Mouse (Mus musculus) stomach, postnatal 0 days (tissue): ENCODE measurements around the gene Gm20458.

Experiments
- CTCF ChIP-seq: IDR thresholded peaks from 2 replicates; pipeline ENCODE4 v1.5.1; 2016; ENCODE audit warnings: antibody characterized with exemption, low read depth, mild to moderate bottlenecking, moderate library complexity
- EP300 ChIP-seq: optimal IDR thresholded peaks from 2 replicates; pipeline ENCODE3; 2016; ENCODE audit warnings: antibody characterized with exemption

GRCm38 (mm10) chr2:164516592-164516991 lies 55.8 kb downstream of the Gm20458 start:
- TF ChIP-seq EP300 (no peak), CTCF (no peak)
